Mouse (Mus musculus) CD4-positive, CD25-positive, alpha-beta regulatory T cell, adult 2 months (primary cell): ENCODE measurements around the gene Tm2d3.

ENCODE experiments used
- DNase-seq: peaks from one replicate; pipeline ENCODE4 v3.0.0-alpha.2; 2012; ENCODE audit warnings: low read depth, low spot score

The Tm2d3 gene

GRCm38 (mm10) chr7:65704818-65705242 lies 13.9 kb downstream of the Tm2d3 start:
- DNase-seq = peak; percentile 88

- DNase-seq = no peak
Observed at GRCm38 (mm10) chr7:65708506-65708905, 17.5 kb downstream of the Tm2d3 start.

GRCm38 (mm10) chr7:65710301-65710700 lies 19.3 kb downstream of the Tm2d3 start:
- no peak for DNase-seq

GRCm38 (mm10) chr7:65713782-65714181 lies 22.8 kb downstream of the Tm2d3 start:
- DNase-seq = no peak

- DNase-seq = peak; percentile 43
Observed at GRCm38 (mm10) chr7:65714304-65714703, 23.3 kb downstream of the Tm2d3 start.

GRCm38 (mm10) chr7:65734024-65734423 lies 43.1 kb downstream of the Tm2d3 start:
- DNase-seq = no peak

GRCm38 (mm10) chr7:65735261-65735660 lies 44.3 kb downstream of the Tm2d3 start:
- DNase-seq = no peak

GRCm38 (mm10) chr7:65737286-65738040 lies 46.5 kb downstream of the Tm2d3 start:
- no peak for DNase-seq

GRCm38 (mm10) chr7:65742857-65743256 lies 51.9 kb downstream of the Tm2d3 start:
- DNase-seq = no peak

- DNase-seq = no peak
Observed at GRCm38 (mm10) chr7:65747990-65748955, 57.3 kb downstream of the Tm2d3 start.
